Mouse (Mus musculus) spleen, embryonic (tissue): ENCODE measurements at regions not wholly inside any gene's neighbourhood (a gene's known extent, or its start where the extent isn't known, plus 50 kb on each side); places are given as distances from the start of the nearest gene placed in this dataset.

Experiments
- CTCF ChIA-PET: fragments of 350-600 bp; sonication (Branson Sonifier 250); formaldehyde crosslinking; loops from one replicate; lab custom pipeline; 2022; lab: Charles Lee

DNA sequence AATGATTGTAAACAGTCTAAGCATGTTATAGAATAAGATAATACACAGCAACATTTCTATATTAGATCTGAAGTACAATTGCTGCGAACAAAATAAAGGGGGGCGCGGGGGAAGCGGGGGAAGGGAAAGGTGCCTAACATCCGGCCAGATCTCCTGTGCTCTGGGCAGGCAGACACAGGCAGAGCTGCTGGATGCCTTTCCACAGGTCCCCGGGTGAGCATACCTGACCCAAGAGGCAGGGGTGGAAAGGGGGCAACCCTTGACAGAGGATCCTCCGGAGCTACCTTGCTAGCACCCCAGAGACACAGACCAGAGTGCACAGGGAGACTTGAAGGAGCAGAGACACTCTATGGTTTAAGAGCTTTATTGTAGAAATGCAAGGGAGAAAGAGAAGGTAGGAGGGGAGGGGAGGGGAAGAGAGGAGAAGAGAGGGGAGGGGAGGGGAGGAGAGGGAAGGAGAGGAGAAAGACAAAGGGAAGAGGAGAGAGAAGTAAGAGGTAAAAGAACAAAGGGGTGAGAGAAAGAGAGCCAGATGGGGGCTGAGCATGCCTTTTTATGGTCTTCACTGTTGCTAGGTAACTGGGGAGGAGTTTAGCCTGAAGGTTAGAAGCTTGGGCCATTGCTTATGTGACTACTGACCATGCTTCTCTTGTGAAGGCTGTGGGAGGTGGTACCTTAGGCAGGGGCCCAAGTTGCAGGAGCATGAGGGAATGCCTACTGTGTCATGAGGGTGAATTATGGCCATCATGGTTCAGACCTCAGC is 308.2 kb upstream of the Negr1 start:
- CTCF ChIA-PET = interaction anchor here (0.7 kb wide), 1 partner anchor 25 kb away, joined by 3 read pairs; no protein-coding TSS in a partner anchor

DNA sequence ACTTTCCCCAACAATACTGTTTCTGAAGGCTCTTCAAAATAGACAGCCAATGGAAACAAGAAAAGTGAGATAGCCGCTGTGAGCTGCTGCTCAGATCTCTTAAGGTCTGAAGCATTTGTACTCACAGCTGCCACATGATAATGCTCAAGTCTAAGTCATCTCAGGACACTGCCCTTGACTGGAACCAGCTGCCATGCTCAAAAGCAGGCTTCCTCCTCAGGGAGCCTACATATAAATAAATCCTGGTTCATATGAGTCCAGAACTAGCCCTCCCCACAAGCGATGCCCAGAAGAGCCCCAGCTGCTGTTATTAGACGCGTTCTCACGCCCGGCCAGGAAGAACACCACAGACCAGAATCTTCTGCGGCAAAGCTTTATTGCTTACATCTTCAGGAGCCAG is 304.9 kb upstream of the Negr1 start:
- CTCF ChIA-PET = no interaction called here

DNA sequence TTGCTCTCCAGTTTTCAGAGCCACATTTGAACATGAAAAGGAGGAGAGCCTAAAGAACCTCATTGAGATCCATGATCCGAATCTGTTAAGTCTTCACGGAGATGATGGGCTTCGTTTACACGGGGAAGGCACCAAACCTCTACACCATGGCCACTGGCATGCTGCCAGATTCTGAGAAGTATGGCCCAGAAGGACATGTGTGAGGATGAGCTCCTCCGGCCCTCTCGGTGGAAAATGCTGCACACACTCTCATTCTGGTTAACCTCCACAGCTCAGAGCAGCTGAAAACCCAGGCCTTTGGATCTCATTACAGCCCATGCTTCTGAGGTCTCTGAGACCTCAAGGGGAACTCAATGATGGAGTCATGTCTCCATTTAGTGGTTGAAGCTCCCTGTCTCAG is 296.9 kb upstream of the Negr1 start:
- CTCF ChIA-PET = no interaction called here

DNA sequence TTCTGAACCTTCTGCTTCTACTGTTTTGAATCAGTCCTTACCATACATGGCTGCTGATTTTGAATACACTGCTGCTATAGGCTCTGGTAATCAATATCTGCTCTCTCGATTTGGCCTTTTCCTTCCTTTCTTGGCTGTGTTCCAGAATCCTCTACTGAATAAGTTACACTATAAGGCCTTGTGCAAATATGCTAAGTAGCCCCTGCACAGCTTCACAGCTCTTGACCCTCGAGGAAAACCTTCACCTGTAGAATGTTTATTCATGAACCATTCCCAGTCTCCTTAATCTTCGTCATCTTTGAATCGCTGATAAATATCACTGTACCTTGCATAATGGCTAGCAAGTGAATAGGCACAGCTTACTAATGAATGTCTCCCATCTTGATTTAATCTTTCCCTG is 293.9 kb upstream of the Negr1 start:
- CTCF ChIA-PET = no interaction called here

DNA sequence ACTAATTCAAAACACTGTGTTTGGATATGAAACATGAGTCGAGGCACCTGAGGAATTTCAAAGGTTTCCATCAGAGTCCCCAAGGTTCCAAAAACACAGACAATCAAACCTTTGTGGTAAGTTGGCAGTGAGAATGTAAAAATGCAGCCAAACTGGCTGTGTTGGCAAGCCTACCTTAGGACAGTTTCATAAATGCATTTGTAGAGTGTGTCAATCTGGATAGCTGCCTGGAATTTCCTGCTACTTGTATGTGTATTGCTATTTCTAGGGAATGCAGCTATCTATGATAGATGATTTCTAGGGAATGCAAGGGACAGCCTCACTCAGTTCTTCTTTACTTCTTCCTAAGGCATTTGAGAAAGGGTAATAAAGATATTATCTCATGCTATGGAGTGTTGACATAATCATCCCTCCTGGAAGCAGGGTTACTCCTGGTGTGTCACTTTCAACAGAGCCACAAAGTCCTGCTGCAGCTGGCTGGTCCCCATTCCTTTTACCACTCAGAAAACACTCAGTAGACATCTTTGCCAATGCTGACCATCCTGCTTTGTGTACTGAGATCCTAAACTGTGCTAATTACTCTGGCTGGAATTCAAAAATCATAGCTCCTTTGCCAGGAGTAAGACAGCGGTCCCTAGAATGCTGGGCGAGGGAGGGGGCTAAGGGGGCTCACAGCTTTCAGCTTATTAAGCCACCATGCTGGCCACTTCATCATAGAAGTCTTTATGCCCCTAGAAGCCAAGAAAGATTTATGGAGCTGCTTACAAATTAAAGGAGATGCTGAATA is 261.4 kb upstream of the Negr1 start:
- CTCF ChIA-PET = no interaction called here

DNA sequence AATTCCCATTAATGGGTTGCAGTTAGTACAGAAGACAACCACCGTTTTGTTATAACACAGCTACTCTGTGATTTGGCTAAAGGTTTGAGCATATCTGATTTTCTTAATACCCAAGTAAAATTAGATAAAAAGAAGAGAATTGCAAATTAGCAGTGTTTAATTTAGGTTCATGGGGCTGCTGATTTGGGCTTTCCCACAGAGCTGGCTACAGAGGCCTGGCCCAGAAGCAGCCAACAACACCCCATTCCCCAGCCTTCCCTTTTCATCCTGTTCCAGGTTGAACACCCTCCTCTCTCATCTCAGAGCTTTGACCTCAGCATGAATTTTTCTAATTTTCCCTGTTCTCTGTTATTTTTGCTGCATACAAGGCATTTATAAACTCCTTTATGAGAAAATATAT is 260.3 kb upstream of the Negr1 start:
- CTCF ChIA-PET = no interaction called here

DNA sequence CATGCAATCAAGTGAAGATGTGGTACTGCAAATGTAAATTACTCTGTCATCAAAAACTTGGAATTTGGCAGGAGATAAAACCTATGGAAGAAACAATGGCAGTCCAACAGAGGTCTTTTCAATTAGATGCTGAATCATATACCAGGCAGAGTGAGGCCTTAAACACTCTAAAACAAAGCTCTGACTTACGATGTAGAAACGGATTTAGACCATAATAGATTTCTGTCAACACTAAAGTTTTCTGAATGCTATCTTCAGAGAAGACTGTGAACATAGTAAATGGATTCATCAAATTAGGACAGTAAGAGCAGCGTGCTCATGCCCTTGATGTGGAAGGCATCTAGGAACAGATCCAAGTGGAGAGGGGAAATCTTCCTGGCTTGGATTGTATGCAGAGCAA is 259.8 kb upstream of the Negr1 start:
- CTCF ChIA-PET = no interaction called here

DNA sequence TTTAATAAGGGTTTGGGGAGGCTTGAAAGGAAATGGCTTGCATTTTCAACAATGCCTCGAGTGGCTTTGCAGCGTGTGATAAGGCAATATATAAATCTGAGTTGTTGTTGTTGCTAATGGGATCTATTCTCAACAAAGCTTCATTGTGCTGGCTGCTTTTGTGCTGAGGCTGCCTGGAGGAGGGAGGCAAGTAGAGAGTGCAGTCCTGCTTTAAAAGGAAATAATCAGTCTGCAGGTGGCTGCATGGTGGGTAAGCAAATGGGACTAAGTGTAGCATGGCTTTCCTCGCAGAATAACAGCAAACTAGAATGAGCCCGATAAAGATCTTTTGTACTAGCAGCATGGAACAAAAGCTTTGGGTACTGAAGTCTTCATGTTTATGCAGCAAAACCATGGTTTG is 257.4 kb upstream of the Negr1 start:
- CTCF ChIA-PET = no interaction called here

DNA sequence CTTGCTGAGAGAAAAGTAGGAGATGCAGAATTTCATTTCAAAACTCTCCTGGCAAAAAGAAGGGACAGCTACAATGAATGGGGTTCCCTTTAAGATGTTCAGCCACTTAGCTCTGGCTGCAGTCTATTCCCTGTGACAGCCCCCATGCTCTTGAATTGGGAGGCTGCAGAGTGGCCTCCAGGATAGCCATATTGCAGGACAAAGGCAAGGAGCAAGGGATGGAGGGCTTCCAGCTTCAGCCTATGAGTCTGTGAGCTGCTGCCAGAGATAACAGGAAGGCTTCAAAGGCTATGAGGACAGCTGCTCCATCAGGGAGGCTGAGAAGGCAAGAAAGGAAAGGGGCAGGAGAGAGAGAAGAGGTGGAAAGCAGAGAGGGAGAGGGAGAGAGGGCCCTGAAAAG is 256.5 kb upstream of the Negr1 start:
- CTCF ChIA-PET = no interaction called here

DNA sequence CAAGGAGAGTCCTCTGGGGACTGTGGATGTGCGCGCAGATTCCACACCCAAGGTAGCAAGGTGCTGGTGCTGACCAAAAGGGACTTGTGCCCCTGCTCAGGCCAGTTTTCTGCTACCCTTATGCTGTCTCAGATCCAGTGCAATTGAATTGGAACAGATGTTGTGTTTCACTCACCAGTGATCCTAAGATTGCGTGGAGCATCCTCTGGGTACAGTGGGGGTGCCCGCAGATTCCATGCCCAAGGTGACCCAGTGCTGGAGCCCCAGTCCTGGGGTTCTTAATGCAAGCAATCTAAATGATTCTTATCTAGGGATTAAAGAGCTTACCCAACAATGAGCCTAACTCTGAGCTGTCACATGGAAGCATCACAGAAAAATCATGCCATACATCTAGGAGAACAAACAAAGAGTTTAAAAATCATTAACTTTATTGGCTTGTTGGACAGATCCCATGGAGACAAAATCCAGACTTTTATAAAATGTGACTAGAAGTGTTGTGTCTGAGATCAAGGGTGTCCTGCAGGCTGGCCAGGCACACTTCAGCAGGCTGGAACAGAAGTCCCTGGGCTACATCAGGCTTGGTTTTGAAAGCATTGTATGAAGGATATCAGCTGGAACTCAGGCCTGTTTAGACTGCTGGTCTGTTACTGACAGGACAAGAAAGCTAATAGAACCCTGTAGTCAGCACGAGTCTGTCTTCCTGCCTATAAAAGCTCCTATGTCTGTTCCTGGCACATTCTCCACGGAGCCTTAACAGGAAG is 226.4 kb upstream of the Negr1 start:
- CTCF ChIA-PET = no interaction called here

DNA sequence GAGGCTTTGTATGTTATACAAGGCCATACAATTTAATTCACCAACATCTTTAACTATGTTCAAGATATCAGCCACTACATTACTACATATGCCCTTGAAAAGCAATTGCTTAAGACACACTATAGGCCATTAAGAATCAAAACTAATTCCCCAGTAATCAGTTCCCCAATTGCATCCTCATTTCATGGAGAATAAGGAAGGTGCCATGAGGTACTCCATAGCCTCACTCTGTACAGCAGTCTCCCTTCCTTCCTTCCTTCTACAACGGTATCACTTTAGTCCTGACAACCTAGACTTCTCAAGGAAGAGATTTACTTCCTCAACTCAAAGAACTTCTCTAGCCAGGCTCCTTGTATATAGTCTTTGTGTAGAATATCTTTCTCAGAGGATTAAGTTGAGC is 220.1 kb upstream of the Negr1 start:
- CTCF ChIA-PET = no interaction called here

DNA sequence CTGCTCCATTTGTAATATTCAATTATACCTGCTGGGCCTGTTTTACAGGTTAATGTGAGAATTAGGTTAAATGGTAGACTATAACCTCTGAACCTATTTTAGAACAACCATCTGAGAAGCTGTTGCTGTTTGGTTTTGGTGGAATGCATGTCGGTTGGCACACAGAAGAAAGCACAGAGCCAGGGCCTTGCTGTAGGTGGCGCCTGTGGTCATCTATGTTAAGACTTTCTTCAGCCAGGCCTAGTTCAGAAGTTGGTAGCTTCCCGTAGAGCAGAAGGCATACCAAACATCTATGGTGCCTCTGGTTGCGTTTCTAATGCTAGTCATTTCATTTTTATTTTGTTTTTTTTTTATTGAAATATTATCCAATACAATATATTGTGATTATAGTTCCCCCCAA is 209.9 kb upstream of the Negr1 start:
- CTCF ChIA-PET = no interaction called here

DNA sequence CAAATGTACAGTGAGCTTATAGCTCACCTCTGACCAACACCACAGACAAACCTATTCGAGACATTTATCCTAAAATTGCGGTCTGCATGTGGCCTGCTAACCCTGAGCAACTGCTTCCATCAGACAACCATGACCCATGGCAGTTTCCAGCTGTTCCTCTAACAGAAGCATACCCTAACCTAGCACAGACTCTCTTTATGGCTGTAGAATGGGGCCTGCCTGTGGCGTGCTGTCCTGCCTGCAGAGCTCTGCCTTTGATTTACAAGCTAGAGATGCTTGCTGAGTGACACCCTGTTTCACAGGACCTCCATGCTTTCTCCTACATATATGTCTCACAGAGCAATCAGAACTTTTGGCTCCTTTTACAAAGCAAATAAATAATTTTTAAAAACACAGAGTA is 208.2 kb upstream of the Negr1 start:
- CTCF ChIA-PET = no interaction called here

DNA sequence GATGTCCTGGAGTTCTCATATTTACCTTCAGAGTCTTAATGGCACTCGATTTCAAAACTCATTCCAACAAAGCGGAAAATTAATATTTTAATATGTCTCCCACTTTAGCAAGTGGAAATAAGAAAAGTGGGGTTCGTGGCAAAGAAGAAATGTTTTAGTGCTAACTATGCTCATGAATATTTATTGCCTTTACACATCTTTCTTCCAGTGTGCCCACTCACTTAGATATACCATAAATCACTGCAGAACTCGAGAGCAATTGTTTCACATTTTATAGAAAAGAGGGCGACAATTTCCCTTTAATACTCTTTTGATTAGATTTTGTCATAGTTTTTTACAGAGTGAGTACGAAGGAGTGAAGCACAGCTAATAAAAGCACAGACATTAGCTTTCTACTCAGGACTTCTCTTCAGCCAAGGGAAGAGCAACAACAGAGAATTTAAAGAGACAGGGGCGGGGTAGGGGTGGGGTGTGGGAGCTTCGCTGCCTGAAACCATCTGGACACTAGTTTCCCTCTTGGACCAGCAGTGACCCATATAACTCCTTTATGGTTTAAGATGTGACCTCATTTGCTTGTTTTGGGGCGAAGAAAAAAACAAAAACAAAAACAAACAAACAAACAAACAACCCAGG is 207.6 kb upstream of the Negr1 start:
- CTCF ChIA-PET = no interaction called here

DNA sequence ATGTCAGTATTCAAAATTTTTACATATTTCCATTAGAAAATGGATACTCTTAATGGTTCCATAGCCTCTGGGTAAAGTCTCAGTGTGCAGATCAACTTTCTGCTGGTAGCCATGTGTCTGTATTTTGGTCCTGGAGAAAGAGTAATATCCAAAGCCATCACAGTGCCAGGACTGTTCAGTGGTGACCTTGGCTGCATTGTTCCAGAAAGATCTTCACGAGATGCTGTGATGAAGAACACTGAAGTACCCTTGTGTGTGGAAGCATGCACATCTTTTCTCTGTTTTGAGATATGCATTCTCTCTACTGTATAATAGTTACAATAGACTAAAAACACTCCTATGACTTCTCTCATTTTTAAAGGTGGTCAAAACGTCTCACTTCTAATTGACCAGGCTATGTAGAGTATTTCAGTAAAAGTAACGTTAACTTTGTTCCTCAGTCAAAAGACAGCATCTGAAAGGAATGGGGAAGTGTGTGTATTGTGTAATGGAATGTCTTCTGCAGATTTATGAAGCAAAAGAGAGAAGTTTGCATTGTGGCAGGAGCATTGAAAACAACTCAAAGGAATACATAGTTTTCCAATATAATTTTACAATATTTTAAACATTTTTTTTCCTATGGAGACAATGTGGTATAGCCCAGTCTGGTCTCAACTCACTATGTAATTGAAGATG is 192.8 kb upstream of the Negr1 start:
- CTCF ChIA-PET = no interaction called here

DNA sequence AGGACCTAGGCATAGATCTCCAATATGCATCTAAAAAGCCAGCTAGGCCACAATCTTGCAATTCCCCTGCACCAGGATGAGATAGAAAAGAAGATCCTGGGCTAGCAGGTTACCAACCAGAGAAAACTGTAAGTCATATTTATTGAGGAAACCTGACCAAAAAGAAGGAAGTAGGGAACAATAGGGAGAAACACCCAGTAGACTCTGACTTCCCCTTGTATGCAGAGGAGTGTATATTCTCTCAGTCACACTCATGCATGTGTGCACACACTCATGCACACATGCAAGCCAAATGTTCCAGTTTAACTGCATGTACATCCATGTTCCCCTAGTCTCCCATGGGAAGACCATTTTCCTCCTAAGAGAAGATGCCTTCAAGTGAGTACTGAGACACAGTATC is 184.9 kb upstream of the Negr1 start:
- CTCF ChIA-PET = no interaction called here

DNA sequence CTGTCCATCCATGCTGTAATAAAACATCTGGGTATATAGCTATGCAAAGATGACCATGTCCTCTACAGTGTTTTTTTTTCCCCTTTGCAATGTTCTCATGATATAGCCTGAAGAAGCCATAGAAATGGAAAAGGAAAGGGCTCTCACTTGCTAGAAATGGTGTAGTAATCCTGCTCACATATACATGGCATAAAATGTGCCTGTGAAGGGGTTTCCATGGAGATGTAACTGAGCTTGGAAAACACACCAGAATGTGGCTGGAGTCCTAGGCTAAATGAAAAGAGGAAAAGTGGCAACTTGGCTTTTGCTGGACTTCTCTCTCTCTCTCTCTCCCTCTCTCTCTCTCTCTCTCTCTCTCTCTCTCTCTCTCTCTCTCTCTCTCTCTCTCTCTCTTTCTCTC is 178.7 kb upstream of the Negr1 start:
- CTCF ChIA-PET = no interaction called here

DNA sequence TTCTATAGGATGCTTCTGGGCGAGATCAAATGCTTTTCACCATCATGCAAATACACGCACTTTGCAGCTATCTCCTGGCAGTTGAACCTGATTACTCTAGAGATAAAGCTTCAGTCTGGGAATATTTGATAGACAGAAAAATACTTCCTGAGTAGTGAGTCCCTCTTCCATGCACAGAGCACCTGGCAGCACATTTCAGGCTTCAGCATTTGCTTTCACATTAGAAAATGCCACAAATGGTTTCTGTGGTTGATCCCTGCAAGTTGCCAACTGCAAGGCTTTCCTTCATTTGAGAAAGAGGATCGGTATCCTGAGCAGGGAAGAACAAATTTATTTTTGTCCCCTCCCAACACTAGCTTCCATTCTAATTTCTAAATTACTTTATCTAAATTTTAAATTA is 155.5 kb upstream of the Negr1 start:
- CTCF ChIA-PET = no interaction called here

DNA sequence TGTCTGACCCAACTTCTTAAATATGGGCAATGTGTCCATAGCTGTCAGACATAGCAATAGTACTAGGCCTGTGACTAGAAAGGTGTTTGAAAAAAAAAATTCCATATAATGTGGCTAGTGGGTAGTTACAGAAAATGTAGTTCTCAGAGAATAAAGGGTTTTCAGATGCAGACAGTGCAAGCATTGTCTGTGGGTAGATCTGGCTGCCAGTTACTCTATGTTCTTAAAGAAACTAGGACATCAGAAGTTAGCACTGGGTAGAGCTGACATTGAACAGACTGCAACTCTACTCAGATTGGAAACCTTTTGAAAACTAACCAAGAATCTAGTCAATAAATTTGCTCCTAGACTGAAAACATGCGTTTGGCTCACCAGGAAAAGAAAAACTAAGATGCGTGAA is 154.5 kb upstream of the Negr1 start:
- CTCF ChIA-PET = no interaction called here

DNA sequence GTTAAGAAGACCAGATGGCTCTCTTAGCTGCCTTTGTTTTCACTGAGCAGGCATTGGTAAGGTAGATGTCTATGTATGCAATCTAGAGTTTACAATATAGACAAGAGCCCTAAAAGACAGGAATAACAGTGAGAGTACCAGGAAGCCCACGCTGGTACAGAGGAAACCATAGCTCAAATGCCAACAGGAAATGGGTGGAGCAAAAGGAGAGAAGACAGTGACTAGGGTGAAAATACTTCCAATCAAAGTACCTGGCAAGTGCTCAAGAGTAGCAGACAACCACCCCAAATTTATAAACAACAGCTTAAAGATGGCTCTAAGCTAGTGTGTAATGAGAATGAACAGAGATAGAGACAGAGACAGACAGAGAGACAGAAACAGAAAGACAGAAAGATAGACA is 151.5 kb upstream of the Negr1 start:
- CTCF ChIA-PET = no interaction called here

DNA sequence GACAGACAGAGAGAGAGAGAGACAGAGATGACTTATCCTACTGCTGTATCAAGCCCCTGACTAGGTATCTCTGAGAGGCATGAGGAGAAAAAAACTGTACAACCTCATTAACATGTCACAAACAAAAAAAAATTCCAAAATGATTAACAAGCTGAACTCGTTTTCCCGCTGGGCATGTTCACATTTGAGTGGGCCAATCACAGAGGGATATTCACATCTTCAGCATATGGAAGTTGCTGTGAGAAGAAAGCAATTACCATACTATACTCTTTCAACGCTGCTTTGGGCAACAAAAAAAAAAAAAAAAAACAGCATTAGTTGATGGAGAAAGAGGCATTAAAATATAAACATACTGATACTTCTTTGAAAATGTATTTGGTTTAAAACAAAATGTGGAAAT is 148.8 kb upstream of the Negr1 start:
- CTCF ChIA-PET = no interaction called here
